Mouse (Mus musculus) CH12.LX (cell line): ENCODE results near the gene Aff3.

Experiments used
- CTCF ChIP-seq, 2 experiments: IDR thresholded peaks in 1 of 2; conservative IDR thresholded peaks in 1 of 2; 2 replicates each; pipeline ENCODE4 v1.5.1; 2011 to 2012; ENCODE audit warnings: low read depth in 2 of 2, low read length in 2 of 2, improper control_type of control experiment in 1 of 2, inconsistent platforms in 1 of 2, mild to moderate bottlenecking in 1 of 2, moderate library complexity in 1 of 2
- MAX ChIP-seq: IDR thresholded peaks from 2 replicates; pipeline ENCODE4 v1.6.1; 2011; ENCODE audit warnings: low read length, improper control_type of control experiment
- MAZ ChIP-seq: IDR thresholded peaks from 2 replicates; pipeline ENCODE4 v1.6.1; 2012; ENCODE audit warnings: low read depth, mild to moderate bottlenecking, inconsistent platforms, low read length, improper control_type of control experiment, moderate library complexity
- NELFE ChIP-seq: IDR thresholded peaks from 2 replicates; pipeline ENCODE4 v1.6.1; 2011; ENCODE audit warnings: low read depth, low read length, improper control_type of control experiment
- USF2 ChIP-seq: conservative IDR thresholded peaks from 2 replicates; pipeline ENCODE4 v1.6.1; 2011; ENCODE audit warnings: low read depth, low read length, improper control_type of control experiment
- ZMIZ1 ChIP-seq: IDR thresholded peaks from 2 replicates; pipeline ENCODE4 v1.6.1; 2012; ENCODE audit warnings: low read depth, mild to moderate bottlenecking, inconsistent platforms, low read length, improper control_type of control experiment
- ZNF384 ChIP-seq: IDR thresholded peaks from 2 replicates; pipeline ENCODE4 v1.6.1; 2012; ENCODE audit warnings: low read depth, low read length, improper control_type of control experiment, inconsistent platforms

- TF ChIP-seq MAZ (no peak), CTCF (conservative IDR thresholded peaks at IDR 0.05 in 1 of 2, IDR thresholded peaks at IDR 0.05 in 1 of 2; ENCODE audit: low read depth in 2 of 2, low read length in 2 of 2) (no peak), USF2 (no peak), ZNF384 (no peak), ZMIZ1 (no peak), NELFE (no peak), MAX (no peak)
Measured at GRCm38 (mm10) chr1:38470817-38471216, 193.9 kb downstream of the Aff3 start.
